Mouse (Mus musculus): Measurements from ENCODE around the gene Gxylt2. TPM values are rescaled to one million over a fixed set of nuclear protein-coding genes. Genes with fewer than 3 reads are reported as not detected.

Gxylt2 gene
- total and polyA plus RNA-seq, 3 experiments, result 0.03 TPM; not detected in 2

GRCm38 (mm10) chr6:100810117-100810516 lies 105.6 kb downstream of the Gxylt2 start:
- H3K9me3 ChIP-seq (replicated peaks; ENCODE audit: low read length), result peaks cover 2% of the 10 kb centered on the region
- dilution Hi-C loops (cut with MboI; ENCODE audit: extremely low pct_ligation_motif_present, extremely low pct_unique_long_range_greater_than_20kb, low sequenced_read_pairs), result no loop called here
- no peaks in the 10 kb centered on the region for H3K79me2 ChIP-seq (replicated peaks; ENCODE audit: control insufficient read depth, extremely low read depth, insufficient read depth, poor library complexity, severe bottlenecking)
- H3K27ac ChIP-seq (ENCODE audit: insufficient read depth, low read depth), result no peak overlapping the region
- no peaks in the 10 kb centered on the region for H3K36me3 ChIP-seq (replicated peaks in 1 of 2; ENCODE audit: control insufficient read depth in 1 of 2, insufficient read depth in 1 of 2, low read length in 1 of 2)
- no peak overlapping the region for H3K9ac ChIP-seq (ENCODE audit: insufficient read depth, low read depth)
- no peak overlapping the region for H3K4me2 ChIP-seq (ENCODE audit: insufficient read depth, low read depth, poor library complexity, severe bottlenecking)
- H3K4me1 ChIP-seq (ENCODE audit: control insufficient read depth in 1 of 2, insufficient read depth in 2 of 2), result peaks cover 17 to 48% of the 10 kb centered on the region in 2 experiments
- in situ Hi-C loops (cut with MboI; ENCODE audit: low pct_ligation_motif_present, low pct_unique_long_range_greater_than_20kb, low sequenced_read_pairs), result no loop called here
- TF ChIP-seq MAZ (IDR thresholded peaks at IDR 0.05; ENCODE audit: low read depth, low read length) (no peak), USF1 (IDR thresholded peaks at IDR 0.05; ENCODE audit: low read depth, low read length) (no peak), POLR2AphosphoS2 (IDR thresholded peaks at IDR 0.05; ENCODE audit: low read depth, low read length) (no peak), BHLHE40 (IDR thresholded peaks at IDR 0.05; ENCODE audit: low read depth, low read length) (no peak), RCOR1 (conservative IDR thresholded peaks at IDR 0.05; ENCODE audit: low read depth, low read length) (no peak), IRF4 (IDR thresholded peaks at IDR 0.05; ENCODE audit: low read depth, low read length) (no peak), SIN3A (IDR thresholded peaks at IDR 0.05; ENCODE audit: low read length) (no peak), MXI1 (IDR thresholded peaks at IDR 0.05; ENCODE audit: low read depth, low read length) (no peak), PAX5 (IDR thresholded peaks at IDR 0.05; ENCODE audit: low read length) (no peak), CTCF (conservative IDR thresholded peaks at IDR 0.05 in 1 of 2, IDR thresholded peaks at IDR 0.05 in 1 of 2; ENCODE audit: low read depth in 2 of 2, low read length in 2 of 2) (no peak), GABPA (IDR thresholded peaks at IDR 0.05; ENCODE audit: insufficient replicate concordance, low read depth, low read length) (no peak), JUND (conservative IDR thresholded peaks at IDR 0.05; ENCODE audit: low read depth, low read length) (no peak), RAD21 (IDR thresholded peaks at IDR 0.05; ENCODE audit: low read depth, low read length) (no peak), MYC (IDR thresholded peaks at IDR 0.05; ENCODE audit: low read depth, low read length) (no peak), NELFE (IDR thresholded peaks at IDR 0.05; ENCODE audit: low read depth, low read length) (no peak), KAT2A (IDR thresholded peaks at IDR 0.05; ENCODE audit: insufficient replicate concordance, low read length) (no peak), ETS1 (conservative IDR thresholded peaks at IDR 0.05; ENCODE audit: low read depth, low read length) (no peak), EP300 (IDR thresholded peaks at IDR 0.05; ENCODE audit: low read length) (no peak)
- H3K4me3 ChIP-seq (replicated peaks in 1 of 3; ENCODE audit: low read depth in 2 of 3, low read length in 2 of 3, poor library complexity in 1 of 3), result no peak overlapping the region
- peaks cover under 1% of the 10 kb centered on the region for H3K27me3 ChIP-seq (replicated peaks)
- no peak for DNase-seq (ENCODE audit: extremely low read depth)

DNA sequence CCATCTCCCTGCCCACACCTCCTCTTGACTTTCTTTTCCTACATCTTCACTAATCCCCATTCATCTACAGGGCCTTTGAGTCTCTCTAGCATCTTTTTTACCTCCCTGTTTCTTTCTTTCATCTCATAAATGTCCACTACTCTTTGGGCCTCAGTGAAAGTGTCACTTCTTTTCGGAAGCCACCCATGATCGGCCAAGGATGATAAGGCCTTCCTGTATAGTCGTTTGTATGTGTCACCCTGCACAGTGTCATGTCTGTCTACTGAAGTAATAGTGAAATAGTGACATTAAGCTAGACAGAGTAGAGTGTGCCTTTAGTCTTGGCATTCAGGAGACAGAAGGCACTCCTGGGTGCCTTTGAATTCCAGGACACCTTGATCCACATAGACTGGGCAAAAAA lies 107.2 kb downstream of the Gxylt2 start:
- no peaks in the 10 kb centered on the region for H3K9me3 ChIP-seq (replicated peaks; ENCODE audit: low read length)
- no peak overlapping the region for H3K4me2 ChIP-seq (ENCODE audit: insufficient read depth, low read depth, poor library complexity, severe bottlenecking)
- H3K27me3 ChIP-seq (replicated peaks), result no peaks in the 10 kb centered on the region
- TF ChIP-seq UBTF (IDR thresholded peaks at IDR 0.05; ENCODE audit: low read depth, low read length) (no peak), ZC3H11A (IDR thresholded peaks at IDR 0.05; ENCODE audit: low read depth, low read length) (no peak), RCOR1 (conservative IDR thresholded peaks at IDR 0.05; ENCODE audit: low read depth, low read length) (no peak), TBP (conservative IDR thresholded peaks at IDR 0.05; ENCODE audit: low read depth, low read length) (no peak), USF1 (IDR thresholded peaks at IDR 0.05; ENCODE audit: low read depth, low read length) (no peak), ELF1 (IDR thresholded peaks at IDR 0.05; ENCODE audit: low read depth, low read length) (no peak), JUND (conservative IDR thresholded peaks at IDR 0.05; ENCODE audit: low read depth, low read length) (no peak), POLR2A (IDR thresholded peaks at IDR 0.05; ENCODE audit: low read depth, low read length) (no peak), CHD2 (IDR thresholded peaks at IDR 0.05; ENCODE audit: low read length) (no peak), ZNF384 (IDR thresholded peaks at IDR 0.05; ENCODE audit: low read depth, low read length) (no peak), MAX (IDR thresholded peaks at IDR 0.05; ENCODE audit: low read length) (no peak), E2F4 (IDR thresholded peaks at IDR 0.05; ENCODE audit: insufficient replicate concordance, low read depth, low read length) (no peak), CHD1 (IDR thresholded peaks at IDR 0.05; ENCODE audit: low read depth, low read length) (no peak), MXI1 (IDR thresholded peaks at IDR 0.05; ENCODE audit: low read depth, low read length) (no peak), IRF4 (IDR thresholded peaks at IDR 0.05; ENCODE audit: low read depth, low read length) (no peak), NELFE (IDR thresholded peaks at IDR 0.05; ENCODE audit: low read depth, low read length) (no peak), BHLHE40 (IDR thresholded peaks at IDR 0.05; ENCODE audit: low read depth, low read length) (no peak), SIN3A (IDR thresholded peaks at IDR 0.05; ENCODE audit: low read length) (no peak), CTCF (conservative IDR thresholded peaks at IDR 0.05 in 1 of 2, IDR thresholded peaks at IDR 0.05 in 1 of 2; ENCODE audit: low read depth in 2 of 2, low read length in 2 of 2) (no peak), EP300 (IDR thresholded peaks at IDR 0.05; ENCODE audit: low read length) (no peak)
- H3K79me2 ChIP-seq (replicated peaks; ENCODE audit: control insufficient read depth, extremely low read depth, insufficient read depth, poor library complexity, severe bottlenecking), result no peaks in the 10 kb centered on the region
- in situ Hi-C loops (cut with MboI; ENCODE audit: low pct_ligation_motif_present, low pct_unique_long_range_greater_than_20kb, low sequenced_read_pairs), result no loop called here
- peak; percentile 46 for DNase-seq (ENCODE audit: extremely low read depth)
- H3K4me3 ChIP-seq (replicated peaks in 1 of 3; ENCODE audit: low read depth in 2 of 3, low read length in 2 of 3, poor library complexity in 1 of 3), result no peak overlapping the region
- H3K4me1 ChIP-seq (ENCODE audit: control insufficient read depth in 1 of 2, insufficient read depth in 2 of 2), result peaks cover 17 to 41% of the 10 kb centered on the region in 2 experiments
- H3K9ac ChIP-seq (ENCODE audit: insufficient read depth, low read depth), result no peak overlapping the region
- no peaks in the 10 kb centered on the region for H3K36me3 ChIP-seq (replicated peaks in 1 of 2; ENCODE audit: control insufficient read depth in 1 of 2, insufficient read depth in 1 of 2, low read length in 1 of 2)
- dilution Hi-C loops (cut with MboI; ENCODE audit: extremely low pct_ligation_motif_present, extremely low pct_unique_long_range_greater_than_20kb, low sequenced_read_pairs), result no loop called here
- no peak overlapping the region for H3K27ac ChIP-seq (ENCODE audit: insufficient read depth, low read depth)

All from CH12.LX (cell line).